ENCODE assay signal across 8 mouse cellular contexts in the genomic region with DNA sequence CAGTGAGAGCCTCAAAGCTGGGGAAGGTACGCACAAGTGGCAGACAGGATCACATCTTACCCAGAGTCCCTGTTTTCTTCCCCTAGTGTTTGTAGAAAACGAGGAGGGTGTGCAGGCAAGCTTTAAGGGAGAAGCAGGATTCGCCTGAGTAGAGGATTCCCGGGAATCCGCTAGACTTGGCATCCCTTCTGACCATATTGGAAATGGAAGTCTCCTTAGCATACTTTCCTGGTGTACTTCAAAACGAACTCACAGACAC. TPM values are rescaled to one million over a fixed set of nuclear protein-coding genes. Genes with fewer than 3 reads are reported as not detected.
DNase-seq lines count a peak whose midpoint lies in the region; ATAC-seq and TF ChIP-seq lines count a peak whose summit lies in the region.

No protein-coding gene starts in this region.

- peaks cover 16% of the 10 kb centered on the region for H3K4me1 ChIP-seq in kidney, adult 2 months (ENCODE audit: control insufficient read depth, insufficient read depth, low read length)
- H3K4me1 ChIP-seq in hindbrain, embryonic 13.5 days (replicated peaks): peaks cover 12% of the 10 kb centered on the region
- peaks cover 13% of the 10 kb centered on the region for H3K4me1 ChIP-seq in midbrain, embryonic 13.5 days (replicated peaks)

- peak overlapping the region; percentile 91 for H3K27ac ChIP-seq in kidney, adult 2 months (ENCODE audit: insufficient read depth, low read depth, low read length)
- H3K27ac ChIP-seq in hindbrain, embryonic 13.5 days: peak overlapping the region; percentile 89
- peak overlapping the region; percentile 87 for H3K27ac ChIP-seq in midbrain, embryonic 13.5 days

- H3K9ac ChIP-seq in hindbrain, embryonic 13.5 days: peak overlapping the region; percentile 90
- H3K9ac ChIP-seq in midbrain, embryonic 13.5 days (replicated peaks): peak overlapping the region; percentile 91

- H3K27me3 ChIP-seq in kidney, adult 2 months (replicated peaks; ENCODE audit: control insufficient read depth, insufficient read depth, low read length): no peaks in the 10 kb centered on the region
- H3K27me3 ChIP-seq in Patski: no peaks in the 10 kb centered on the region
- no peaks in the 10 kb centered on the region for H3K27me3 ChIP-seq in hindbrain, embryonic 13.5 days
- H3K27me3 ChIP-seq in midbrain, embryonic 13.5 days: no peaks in the 10 kb centered on the region

- ATAC-seq in Patski: no peak
- no peak for ATAC-seq in hindbrain, embryonic 13.5 days (ENCODE audit: low FRiP score)
- no peak for ATAC-seq in midbrain, embryonic 13.5 days

- peak overlapping the region; percentile 63 for H3K4me3 ChIP-seq in kidney, adult 2 months (ENCODE audit: insufficient read depth, low read depth, low read length)
- peak overlapping the region; percentile 82 for H3K4me3 ChIP-seq in hindbrain, embryonic 13.5 days
- H3K4me3 ChIP-seq in midbrain, embryonic 13.5 days (replicated peaks): peak overlapping the region; percentile 87

- POLR2A ChIA-PET in Patski (lab: Charles Lee): interaction anchor here (0.7 to 1.9 kb wide), 2 partner anchors 9 to 402 kb away, joined by 3 to 9 read pairs; no protein-coding TSS in a partner anchor

- CTCF ChIA-PET in Patski (lab: Charles Lee): interaction anchor here (1.0 to 2.6 kb wide), 2 partner anchors 12 to 30 kb away, joined by 3 to 17 read pairs; no protein-coding TSS in a partner anchor

- in situ Hi-C loops in Patski (cut with MboI; ENCODE audit: low pct_unique_long_range_greater_than_20kb): no loop called here

- no peak for TF ChIP-seq CTCF in kidney, adult 2 months (conservative IDR thresholded peaks at IDR 0.05; ENCODE audit: insufficient read depth, insufficient read length, low read depth, low read length)
- peak; percentile 43 for TF ChIP-seq CTCF in Patski (IDR thresholded peaks at IDR 0.05)

- DNase-seq in kidney, adult 2 months: no peak
- no peak for DNase-seq in kidney, postnatal 25 days
- DNase-seq in Patski (ENCODE audit: low read depth, low spot score): no peak
- DNase-seq in urinary bladder, adult 18-20 months (ENCODE audit: low spot score in 2 of 2): no peak
- DNase-seq in right cerebral cortex, postnatal 10 days (ENCODE audit: low spot score in 2 of 2): no peak
- DNase-seq in gastrocnemius, postnatal 14 days: no peak

- intact Hi-C loops in gastrocnemius, postnatal 14 days (cut with DNase I; ENCODE audit: low total_unique reads): no loop called here

- H3K9me3 ChIP-seq in hindbrain, embryonic 13.5 days: no peaks in the 10 kb centered on the region
- no peaks in the 10 kb centered on the region for H3K9me3 ChIP-seq in midbrain, embryonic 13.5 days

- H3K36me3 ChIP-seq in kidney, adult 2 months (ENCODE audit: control insufficient read depth, insufficient read depth, low read length): peaks cover 9% of the 10 kb centered on the region; the same call in 1 of the 2 replicates
- H3K36me3 ChIP-seq in hindbrain, embryonic 13.5 days: peaks cover 18% of the 10 kb centered on the region
- H3K36me3 ChIP-seq in midbrain, embryonic 13.5 days: peaks cover 11% of the 10 kb centered on the region

- no peak for TF ChIP-seq POLR2A in kidney, adult 2 months (IDR thresholded peaks at IDR 0.05; ENCODE audit: low read depth, low read length)

- H3K4me2 ChIP-seq in hindbrain, embryonic 13.5 days: peak overlapping the region; percentile 73
- H3K4me2 ChIP-seq in midbrain, embryonic 13.5 days (replicated peaks): peak overlapping the region; percentile 91

- WGBS in kidney, adult 2 months: 2% methylated on average over 6 of the region's 6 CpGs
- 24% methylated on average over 6 of the region's 6 CpGs for WGBS in hindbrain, embryonic 13.5 days
- WGBS in midbrain, embryonic 13.5 days: 11% methylated on average over 6 of the region's 6 CpGs

RNA-seq across cellular contexts. Expression of gene Cycs, which starts 0.6 kb away (rescaled TPM):
- polyA plus RNA-seq in kidney, adult 2 months (2012; rRNA removed): 6.6 and 12.7 TPM in 2 replicates
- polyA plus RNA-seq in Patski (2021): 46.1 TPM
- polyA plus RNA-seq in hindbrain, embryonic 13.5 days (2015; fragmentation: Nextera tagmentation; extraction: Ambion mirVana): 73.5 and 76.4 TPM in 2 replicates
- polyA plus RNA-seq in midbrain, embryonic 13.5 days (2015; fragmentation: Nextera tagmentation; extraction: Ambion mirVana): 66.0 and 73.9 TPM in 2 replicates
- total RNA-seq in gastrocnemius, postnatal 14 days (2021): 100 to 1,000 TPM in 1 of 2 experiments, 10 to 100 TPM in 1; 95.1 to 115 TPM

RNA-seq across cellular contexts. Expression of gene 4921507P07Rik, which starts 29.5 kb away (rescaled TPM):
- polyA plus RNA-seq in kidney, adult 2 months (2012; rRNA removed): 0.26 and 0.33 TPM in 2 replicates
- 0.51 TPM for polyA plus RNA-seq in Patski (2021)
- polyA plus RNA-seq in hindbrain, embryonic 13.5 days (2015; fragmentation: Nextera tagmentation; extraction: Ambion mirVana): 1.9 and 2.0 TPM in 2 replicates
- 1.9 and 2.9 TPM in 2 replicates for polyA plus RNA-seq in midbrain, embryonic 13.5 days (2015; fragmentation: Nextera tagmentation; extraction: Ambion mirVana)
- total RNA-seq in gastrocnemius, postnatal 14 days (2021): under 1 TPM; 0.11 to 0.16 TPM
